Mouse (Mus musculus): ENCODE data around the gene Mttp.
"Not testable (repeated sequence)": the region's sequence is repeated elsewhere in the genome, so short reads cannot be mapped to it uniquely, and the experiment has no call there.

Mttp gene

GRCm38 (mm10) chr3:138144642-138145171 lies at the start of gene Mttp:
Gene Mttp, minus strand, starts transcription at chr3:138144968.
- DNase-seq (ENCODE audit: low read depth, low spot score), result peak; percentile 93

- no peak for DNase-seq (ENCODE audit: low read depth, low spot score)
Measured at GRCm38 (mm10) chr3:138193683-138194302, 49.0 kb upstream of the Mttp start, which contains the start of gene 4930579F01Rik. Gene 4930579F01Rik, minus strand, starts transcription at chr3:138193825.

GRCm38 (mm10) chr3:138192260-138192659 lies 47.5 kb upstream of the Mttp start:
- peak; percentile 62 for DNase-seq (ENCODE audit: low read depth, low spot score)

GRCm38 (mm10) chr3:138185995-138186930 lies 41.5 kb upstream of the Mttp start:
- DNase-seq (ENCODE audit: low read depth, low spot score), result no peak

- no peak for DNase-seq (ENCODE audit: low read depth, low spot score)
Measured at GRCm38 (mm10) chr3:138185290-138185689, 40.5 kb upstream of the Mttp start.

- DNase-seq (ENCODE audit: low read depth, low spot score), result no peak
Measured at GRCm38 (mm10) chr3:138183371-138183770, 38.6 kb upstream of the Mttp start.

- no peak for DNase-seq (ENCODE audit: low read depth, low spot score)
Measured at GRCm38 (mm10) chr3:138182019-138182418, 37.3 kb upstream of the Mttp start.

GRCm38 (mm10) chr3:138175551-138175950 lies 30.8 kb upstream of the Mttp start:
- no peak for DNase-seq (ENCODE audit: low read depth, low spot score)

- DNase-seq (ENCODE audit: low read depth, low spot score), result no peak
Measured at GRCm38 (mm10) chr3:138173291-138173690, 28.5 kb upstream of the Mttp start.

GRCm38 (mm10) chr3:138162553-138163183 lies 17.9 kb upstream of the Mttp start:
- no peak for DNase-seq (ENCODE audit: low read depth, low spot score)

- no peak for DNase-seq (ENCODE audit: low read depth, low spot score)
Measured at GRCm38 (mm10) chr3:138161623-138162022, 16.9 kb upstream of the Mttp start.

- DNase-seq (ENCODE audit: low read depth, low spot score), result no peak
Measured at GRCm38 (mm10) chr3:138156651-138157050, 11.9 kb upstream of the Mttp start.

GRCm38 (mm10) chr3:138155062-138155461 lies 10.3 kb upstream of the Mttp start:
- no peak for DNase-seq (ENCODE audit: low read depth, low spot score)

GRCm38 (mm10) chr3:138148811-138149210 lies 4.0 kb upstream of the Mttp start:
- DNase-seq (ENCODE audit: low read depth, low spot score), result no peak

GRCm38 (mm10) chr3:138144060-138144641 lies 617 bp downstream of the Mttp start:
- peak; percentile 27 for DNase-seq (ENCODE audit: low read depth, low spot score)

GRCm38 (mm10) chr3:138143315-138144059 lies 1.3 kb downstream of the Mttp start, which contains the start of gene Trmt10a:
Gene Trmt10a, plus strand, starts transcription at chr3:138143448.
- DNase-seq (ENCODE audit: low read depth, low spot score), result peak; percentile 100

- DNase-seq (ENCODE audit: low read depth, low spot score), result no peak
Measured at GRCm38 (mm10) chr3:138142733-138143314, 1.9 kb downstream of the Mttp start.

- DNase-seq (ENCODE audit: low read depth, low spot score), result peak; percentile 24
Measured at GRCm38 (mm10) chr3:138142052-138142732, 2.6 kb downstream of the Mttp start.

GRCm38 (mm10) chr3:138139663-138140062 lies 5.1 kb downstream of the Mttp start:
- DNase-seq (ENCODE audit: low read depth, low spot score), result no peak

- not testable (repeated sequence) for DNase-seq (ENCODE audit: low read depth, low spot score)
Measured at GRCm38 (mm10) chr3:138138146-138138545, 6.6 kb downstream of the Mttp start.
